Mouse (Mus musculus) spleen, postnatal 14 days (tissue): ENCODE results near the gene Gucy2c.

ENCODE experiments used
- DNase-seq, 2 experiments: peaks; one replicate each; pipeline ENCODE4 v3.0.0; 2021 to 2022; ENCODE audit warnings: low spot score in 2 of 2

Gene Gucy2c

GRCm38 (mm10) chr6:136741281-136741680 is 40.3 kb downstream of the Gucy2c start:
- no peak for DNase-seq

- DNase-seq, result no peak
Observed at GRCm38 (mm10) chr6:136735766-136736165, 45.8 kb downstream of the Gucy2c start.

GRCm38 (mm10) chr6:136728144-136728543 is 53.4 kb downstream of the Gucy2c start:
- DNase-seq, result no peak

GRCm38 (mm10) chr6:136723171-136723570 is 58.4 kb downstream of the Gucy2c start:
- DNase-seq, result no peak

GRCm38 (mm10) chr6:136722565-136722964 is 59.0 kb downstream of the Gucy2c start:
- no peak for DNase-seq

GRCm38 (mm10) chr6:136721925-136722324 is 59.6 kb downstream of the Gucy2c start:
- DNase-seq, result peak; percentile 27 to 62

- DNase-seq, result no peak
Observed at GRCm38 (mm10) chr6:136720436-136720835, 61.1 kb downstream of the Gucy2c start.

- DNase-seq, result no peak
Observed at GRCm38 (mm10) chr6:136715881-136716431, 65.6 kb downstream of the Gucy2c start.

- DNase-seq, result no peak
Observed at GRCm38 (mm10) chr6:136714097-136714496, 67.5 kb downstream of the Gucy2c start.

- DNase-seq, result no peak
Observed at GRCm38 (mm10) chr6:136710408-136710807, 71.2 kb downstream of the Gucy2c start.

GRCm38 (mm10) chr6:136708597-136708996 is 73.0 kb downstream of the Gucy2c start:
- no peak for DNase-seq

- DNase-seq, result no peak
Observed at GRCm38 (mm10) chr6:136701878-136702277, 79.7 kb downstream of the Gucy2c start.

- no peak for DNase-seq
Observed at GRCm38 (mm10) chr6:136701185-136701584, 80.4 kb downstream of the Gucy2c start.

- no peak for DNase-seq
Observed at GRCm38 (mm10) chr6:136691314-136691713, 90.3 kb downstream of the Gucy2c start.

GRCm38 (mm10) chr6:136690527-136690926 is 91.0 kb downstream of the Gucy2c start:
- DNase-seq, result no peak

GRCm38 (mm10) chr6:136689790-136690413 is 91.7 kb downstream of the Gucy2c start:
- DNase-seq, result peak in 1 of 2 experiments; percentile 41

GRCm38 (mm10) chr6:136685433-136685832 is 96.1 kb downstream of the Gucy2c start:
- no peak for DNase-seq

GRCm38 (mm10) chr6:136683410-136684334 is 97.9 kb downstream of the Gucy2c start:
- peak; percentile 25 to 47 for DNase-seq

- DNase-seq, result no peak
Observed at GRCm38 (mm10) chr6:136679381-136679780, 102.2 kb downstream of the Gucy2c start.

GRCm38 (mm10) chr6:136674935-136675334 is 106.6 kb downstream of the Gucy2c start:
- DNase-seq, result no peak

GRCm38 (mm10) chr6:136672467-136672866 is 109.1 kb downstream of the Gucy2c start:
- no peak for DNase-seq

- DNase-seq, result no peak
Observed at GRCm38 (mm10) chr6:136669274-136669673, 112.3 kb downstream of the Gucy2c start.
